Mouse (Mus musculus) splenic B cell, adult 2 months (primary cell): ENCODE results near the gene Dolk.

Source experiments
- DNase-seq: peaks from one replicate; pipeline ENCODE4 v3.0.0-alpha.2; 2011; ENCODE audit warnings: low read depth, low spot score
- H3K27me3 ChIP-seq: 2 replicates; pipeline ENCODE4 v1.6.1; 2012; ENCODE audit warnings: mild to moderate bottlenecking, low read length, moderate library complexity, mixed read lengths; ENCODE audit not compliant: control insufficient read depth, poor library complexity, insufficient read depth, severe bottlenecking
- H3K36me3 ChIP-seq: 2 replicates; pipeline ENCODE4 v1.6.1; 2012; ENCODE audit warnings: mild to moderate bottlenecking, low read length, moderate library complexity, mixed read lengths; ENCODE audit not compliant: control insufficient read depth, poor library complexity, insufficient read depth, severe bottlenecking

Dolk gene

DNA sequence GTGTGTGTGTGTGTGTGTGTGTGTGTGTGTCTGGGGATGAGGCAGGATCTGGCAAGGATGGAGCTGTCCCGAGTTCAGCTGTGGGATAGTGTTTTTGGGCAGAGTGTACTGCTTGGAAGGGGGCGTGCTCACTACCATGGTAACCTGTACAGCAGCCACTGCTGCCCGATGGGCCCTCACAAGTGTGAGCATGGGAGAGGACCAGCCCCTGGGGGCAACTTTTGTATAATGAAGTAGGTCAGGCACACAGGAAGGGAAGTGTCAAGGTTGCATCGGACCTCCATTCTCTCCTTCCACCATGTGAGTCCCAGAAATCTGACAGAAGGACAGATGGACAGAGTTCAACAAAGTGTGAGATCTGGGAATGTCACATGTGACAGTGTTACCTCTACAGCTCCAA lies 38.5 kb downstream of the Dolk start:
- no peaks in the 10 kb centered on the region for H3K27me3 ChIP-seq
- DNase-seq, result no peak
- no peaks in the 10 kb centered on the region; the same call in 1 of the 2 replicates for H3K36me3 ChIP-seq

GRCm38 (mm10) chr2:30247036-30247435 lies 39.1 kb downstream of the Dolk start:
- no peaks in the 10 kb centered on the region for H3K27me3 ChIP-seq
- DNase-seq, result no peak
- no peaks in the 10 kb centered on the region; the same call in 1 of the 2 replicates for H3K36me3 ChIP-seq

DNA sequence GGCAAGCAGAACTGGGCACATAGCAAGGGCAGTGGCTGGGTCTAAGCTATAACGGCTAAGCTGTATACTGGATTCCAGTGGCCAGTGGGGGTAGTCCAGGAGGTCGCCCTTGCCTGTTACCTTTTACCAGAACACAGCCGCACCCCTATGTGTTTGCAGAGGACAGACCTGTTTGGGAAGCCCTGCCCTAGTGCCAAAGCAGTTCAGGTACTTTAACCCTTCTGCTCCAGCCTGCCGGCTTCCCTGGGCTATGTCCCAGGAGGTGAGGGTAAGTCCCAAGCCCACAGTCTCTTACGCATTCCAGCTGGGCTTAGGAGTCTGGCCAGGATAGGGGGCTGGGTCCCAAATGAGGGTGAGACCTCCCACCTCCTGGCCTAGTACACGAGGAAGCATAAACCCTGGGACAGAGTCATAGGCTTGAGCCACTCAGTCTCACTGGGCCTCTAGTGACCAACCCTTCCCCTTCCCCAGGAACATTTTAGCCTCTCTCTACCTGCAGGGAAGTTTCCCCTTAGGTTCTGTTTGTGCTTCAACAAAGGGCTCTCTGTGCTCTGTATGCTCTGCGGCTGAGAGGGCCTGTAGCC lies 41.4 kb downstream of the Dolk start:
- H3K27me3 ChIP-seq, result no peaks in the 10 kb centered on the region
- DNase-seq, result no peak
- H3K36me3 ChIP-seq, result no peaks in the 10 kb centered on the region; the same call in none of the 2 replicates

DNA sequence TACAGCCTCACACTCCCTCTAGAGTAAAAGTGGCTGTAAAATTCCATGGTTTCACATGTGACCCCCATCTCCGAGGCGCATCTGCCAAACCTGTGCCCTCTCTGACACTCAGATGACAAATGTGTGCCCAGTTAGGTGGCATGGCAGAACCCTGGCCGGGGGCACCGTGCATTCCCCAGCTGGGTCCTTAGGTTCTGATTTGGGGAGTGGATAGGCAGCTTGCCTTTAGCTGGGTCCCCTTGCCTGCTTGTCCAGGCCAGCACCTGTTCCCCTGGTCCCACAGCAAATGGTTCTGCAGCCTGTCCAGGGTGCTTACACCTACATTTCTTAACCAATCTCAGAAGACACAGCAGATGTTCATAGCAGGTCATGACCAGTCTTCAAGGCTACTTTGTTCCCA lies 42.7 kb downstream of the Dolk start:
- no peak for DNase-seq

DNA sequence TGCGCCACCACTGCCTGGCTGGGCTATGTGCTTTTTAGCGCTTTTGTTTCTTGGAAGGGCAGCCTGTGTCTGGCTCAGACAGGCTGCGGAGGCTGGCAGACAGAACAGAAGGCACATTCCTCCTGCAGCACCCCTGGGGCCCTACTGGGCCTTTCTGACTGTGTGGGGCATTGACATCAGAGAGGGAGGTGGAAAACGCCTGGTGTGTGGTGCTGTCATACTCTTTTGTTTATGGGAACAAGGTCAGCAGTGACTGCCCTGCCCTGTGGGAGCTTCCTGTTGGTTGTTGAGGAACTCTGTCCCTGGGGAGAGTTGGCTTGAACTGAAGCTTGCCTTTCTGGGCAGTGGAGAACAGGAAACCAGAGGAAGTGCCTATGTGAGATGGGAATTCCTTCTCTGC lies 43.6 kb downstream of the Dolk start:
- Histone ChIP-seq H3K36me3 (no peaks in the 10 kb centered on the region; the same call in none of the 2 replicates), H3K27me3 (no peaks in the 10 kb centered on the region)
- no peak for DNase-seq

More for the DNA sequence above, 42.7 kb downstream of the Dolk start:
- Histone ChIP-seq H3K27me3 (no peaks in the 10 kb centered on the region), H3K36me3 (no peaks in the 10 kb centered on the region; the same call in none of the 2 replicates)

- Histone ChIP-seq H3K27me3 (no peaks in the 10 kb centered on the region), H3K36me3 (no peaks in the 10 kb centered on the region; the same call in none of the 2 replicates)
- no peak for DNase-seq
Measured at GRCm38 (mm10) chr2:30240267-30240666, 45.9 kb downstream of the Dolk start, which contains the start of gene Gm28035. Gene Gm28035 (plus strand): TSS chr2:30240567.

GRCm38 (mm10) chr2:30239777-30240176 lies 46.4 kb downstream of the Dolk start:
- Histone ChIP-seq H3K36me3 (no peaks in the 10 kb centered on the region; the same call in none of the 2 replicates), H3K27me3 (no peaks in the 10 kb centered on the region)
- no peak for DNase-seq

DNA sequence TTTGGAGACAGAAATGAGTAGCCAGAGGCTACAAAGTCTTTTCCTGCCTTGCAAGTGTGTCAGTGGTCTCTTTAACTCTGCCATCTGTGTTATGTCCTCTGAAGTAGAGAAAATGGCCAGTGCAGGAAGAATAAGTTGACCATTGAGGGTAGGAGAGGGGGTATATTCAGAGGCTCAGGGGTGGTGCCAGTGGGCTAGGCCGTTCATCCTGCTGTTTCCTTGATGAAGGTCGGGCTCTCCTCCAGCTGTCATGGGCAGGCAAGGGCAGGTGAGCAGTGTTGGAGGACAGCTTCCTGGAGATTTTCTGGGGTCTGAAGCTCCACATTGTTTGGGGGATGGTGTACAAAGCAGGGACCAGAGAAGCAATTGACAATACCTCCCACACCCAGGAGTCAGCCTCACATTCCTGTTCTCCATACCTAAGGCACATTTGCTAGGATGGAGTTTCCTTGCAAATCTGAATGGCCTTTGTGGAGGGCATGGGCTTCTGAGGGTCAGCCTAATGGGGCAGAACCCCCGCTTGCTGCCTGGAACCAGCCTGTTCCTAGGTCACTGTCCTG lies 47.1 kb downstream of the Dolk start:
- DNase-seq, result no peak
- Histone ChIP-seq H3K27me3 (no peaks in the 10 kb centered on the region), H3K36me3 (no peaks in the 10 kb centered on the region; the same call in none of the 2 replicates)

- no peak for DNase-seq
- Histone ChIP-seq H3K36me3 (no peaks in the 10 kb centered on the region; the same call in 1 of the 2 replicates), H3K27me3 (no peaks in the 10 kb centered on the region)
Measured at GRCm38 (mm10) chr2:30237881-30238280, 48.3 kb downstream of the Dolk start.

- Histone ChIP-seq H3K27me3 (no peaks in the 10 kb centered on the region), H3K36me3 (no peaks in the 10 kb centered on the region; the same call in 1 of the 2 replicates)
- DNase-seq, result peak; percentile 99
Measured at GRCm38 (mm10) chr2:30237199-30237880, 48.8 kb downstream of the Dolk start, which contains the start of gene Lrrc8a. Gene Lrrc8a (plus strand): TSS chr2:30237715.

DNA sequence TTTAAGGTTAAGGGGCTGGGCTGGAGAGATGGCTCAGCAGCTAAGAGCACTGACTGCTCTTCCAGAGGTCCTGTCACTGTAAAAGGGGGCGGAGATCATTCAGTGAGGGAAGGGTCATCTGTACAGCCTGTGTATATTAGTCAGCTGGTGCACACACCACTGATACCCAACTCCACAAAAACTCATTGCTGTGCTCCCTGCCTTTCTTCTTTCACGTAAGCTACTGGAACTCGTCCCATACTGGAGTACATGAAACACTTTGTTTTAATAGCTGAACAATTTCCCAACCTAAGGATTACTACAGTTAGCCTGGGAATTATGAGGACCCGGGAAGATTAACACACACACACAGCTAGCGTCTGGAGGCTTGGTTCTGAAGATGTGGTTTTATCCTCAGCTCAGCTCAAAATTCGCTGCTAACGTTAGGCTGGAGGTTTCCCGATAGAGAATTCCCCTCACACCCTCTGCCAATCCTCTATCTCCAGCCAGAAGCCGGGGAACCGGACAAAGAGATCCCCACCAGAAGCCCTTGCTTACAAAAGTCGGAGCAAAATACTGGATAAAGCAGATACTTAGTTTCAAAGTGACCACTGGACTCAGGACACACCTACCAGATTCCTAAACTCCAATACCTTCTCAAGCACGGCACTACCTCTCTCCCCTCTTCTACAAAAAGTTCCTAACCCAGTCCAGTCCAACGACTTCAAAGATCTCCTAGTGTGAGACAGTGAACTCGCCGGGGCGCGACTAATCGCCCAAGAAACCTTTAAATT lies 49.5 kb downstream of the Dolk start:
- DNase-seq, result no peak
- Histone ChIP-seq H3K27me3 (no peaks in the 10 kb centered on the region), H3K36me3 (no peaks in the 10 kb centered on the region; the same call in 1 of the 2 replicates)

- Histone ChIP-seq H3K27me3 (no peaks in the 10 kb centered on the region), H3K36me3 (no peaks in the 10 kb centered on the region; the same call in 1 of the 2 replicates)
- peak; percentile 50 for DNase-seq
Measured at GRCm38 (mm10) chr2:30235593-30235992, 50.5 kb downstream of the Dolk start.
